Mouse (Mus musculus) kidney, embryonic 16.5 days (tissue): ENCODE measurements around the gene Dlx6. TPM values are rescaled to one million over a fixed set of nuclear protein-coding genes. Genes with fewer than 3 reads are reported as not detected.

Source experiments
- ATAC-seq: fragments of 200-750 bp; cut with Nextera tagmentation; 2 replicates; pipeline ENCODE4 v1.8.0; 2017; ENCODE audit warnings: moderate TSS enrichment; ENCODE audit not compliant: low FRiP score, low TSS enrichment
- H3K27ac ChIP-seq: fragments of 300-500 bp; sonication (generic); 2 replicates; pipeline ENCODE4 v1.5.1; 2014; ENCODE audit warnings: low read length
- H3K27me3 ChIP-seq: fragments of 300-500 bp; sonication (generic); 2 replicates; pipeline ENCODE4 v1.6.1; 2014; ENCODE audit warnings: low read length, control low read depth, mixed read lengths; ENCODE audit not compliant: insufficient read depth
- H3K36me3 ChIP-seq: fragments of 300-500 bp; sonication (generic); 2 replicates; pipeline ENCODE4 v1.6.1; 2014; ENCODE audit warnings: low read length, control low read depth, mixed read lengths; ENCODE audit not compliant: insufficient read depth
- H3K4me1 ChIP-seq: fragments of 300-500 bp; sonication (generic); 2 replicates; pipeline ENCODE4 v1.6.1; 2014; ENCODE audit warnings: low read length, control low read depth, mixed read lengths; ENCODE audit not compliant: insufficient read depth
- H3K4me2 ChIP-seq: fragments of 300-500 bp; sonication (generic); replicated peaks from 2 replicates; pipeline ENCODE4 v1.6.1; 2014; ENCODE audit warnings: low read depth, low read length
- H3K4me3 ChIP-seq: fragments of 300-500 bp; sonication (generic); 2 replicates; pipeline ENCODE4 v1.5.1; 2014; ENCODE audit warnings: mild to moderate bottlenecking, low read length
- H3K9ac ChIP-seq: fragments of 300-500 bp; sonication (generic); replicated peaks from 2 replicates; pipeline ENCODE4 v1.6.1; 2014; ENCODE audit warnings: low read length
- H3K9me3 ChIP-seq: fragments of 300-500 bp; sonication (generic); 2 replicates; pipeline ENCODE4 v1.6.1; 2016; ENCODE audit warnings: low read length, control low read depth
- WGBS: fragments of 180-500 bp; shearing (Covaris S2); extraction: QIAGEN DNeasy Blood & Tissue Kit; methylation state at CpG from one replicate; pipeline ENCODE4 v1.1.7; 2014; 5-methylcytosine and 5-hydroxymethylcytosine counted together
- polyA plus RNA-seq: library from polyadenylated mRNA; unstranded; fragments of >200 nt; fragmentation: Nextera tagmentation; extraction: Ambion mirVana; gene quantifications from 2 replicates; pipeline ENCODE4 v1.2.1, GENCODE M21; 2015

Gene Dlx6
- polyA plus RNA-seq, 1 experiment from 2014 or later, result not detected

GRCm38 (mm10) chr6:6850324-6851060 lies 12.6 kb upstream of the Dlx6 start:
- H3K9me3 ChIP-seq, result no peaks in the 10 kb centered on the region
- H3K4me3 ChIP-seq, result no peak overlapping the region
- no peaks in the 10 kb centered on the region for H3K4me1 ChIP-seq
- no peak for ATAC-seq
- no peak overlapping the region for H3K4me2 ChIP-seq
- H3K27me3 ChIP-seq, result peaks cover 89% of the 10 kb centered on the region
- H3K27ac ChIP-seq, result no peak overlapping the region
- WGBS, result 2% methylated on average over 26 of the region's 26 CpGs
- H3K36me3 ChIP-seq, result no peaks in the 10 kb centered on the region
- H3K9ac ChIP-seq, result no peak overlapping the region

GRCm38 (mm10) chr6:6851166-6851565 lies 12.0 kb upstream of the Dlx6 start:
- WGBS, result 4% methylated on average over 10 of the region's 10 CpGs

GRCm38 (mm10) chr6:6852944-6853343 lies 10.2 kb upstream of the Dlx6 start:
- Histone ChIP-seq H3K27me3 (peaks cover 90% of the 10 kb centered on the region), H3K4me1 (no peaks in the 10 kb centered on the region), H3K9ac (no peak overlapping the region), H3K9me3 (no peaks in the 10 kb centered on the region), H3K4me2 (no peak overlapping the region), H3K36me3 (no peaks in the 10 kb centered on the region), H3K27ac (no peak overlapping the region), H3K4me3 (no peak overlapping the region)
- no peak for ATAC-seq
- WGBS, result 22% methylated on average over 3 of the region's 3 CpGs

More at GRCm38 (mm10) chr6:6851166-6851565, 12.0 kb upstream of the Dlx6 start:
- Histone ChIP-seq H3K27ac (no peak overlapping the region), H3K4me1 (no peaks in the 10 kb centered on the region), H3K4me2 (no peak overlapping the region), H3K9me3 (no peaks in the 10 kb centered on the region), H3K9ac (no peak overlapping the region), H3K27me3 (peaks cover 89% of the 10 kb centered on the region), H3K4me3 (no peak overlapping the region), H3K36me3 (no peaks in the 10 kb centered on the region)
- no peak for ATAC-seq

- H3K4me1 ChIP-seq, result no peaks in the 10 kb centered on the region
- no peak overlapping the region for H3K27ac ChIP-seq
- no peak overlapping the region for H3K4me2 ChIP-seq
- H3K27me3 ChIP-seq, result peaks cover 93% of the 10 kb centered on the region
- no peaks in the 10 kb centered on the region for H3K36me3 ChIP-seq
- ATAC-seq, result no peak
- WGBS, result 1% methylated on average over 9 of the region's 9 CpGs
- no peak overlapping the region for H3K4me3 ChIP-seq
- no peaks in the 10 kb centered on the region for H3K9me3 ChIP-seq
- H3K9ac ChIP-seq, result no peak overlapping the region
Measured at GRCm38 (mm10) chr6:6854176-6854575, 9.0 kb upstream of the Dlx6 start.

GRCm38 (mm10) chr6:6854902-6855745 lies 8.0 kb upstream of the Dlx6 start:
- Histone ChIP-seq H3K36me3 (no peaks in the 10 kb centered on the region), H3K4me2 (no peak overlapping the region), H3K4me3 (no peak overlapping the region), H3K4me1 (0 out of 2 replicates have a peak, but pooled peaks cover 3% of the 10 kb centered on the region), H3K9ac (no peak overlapping the region), H3K27me3 (peaks cover 97% of the 10 kb centered on the region), H3K9me3 (no peaks in the 10 kb centered on the region), H3K27ac (no peak overlapping the region)
- WGBS, result 3% methylated on average over 25 of the region's 25 CpGs
- ATAC-seq, result no peak

- Histone ChIP-seq H3K27ac (no peak overlapping the region), H3K4me2 (no peak overlapping the region), H3K36me3 (no peaks in the 10 kb centered on the region), H3K4me1 (peaks cover 9% of the 10 kb centered on the region), H3K27me3 (peaks cover 97% of the 10 kb centered on the region), H3K9ac (no peak overlapping the region), H3K4me3 (no peak overlapping the region), H3K9me3 (no peaks in the 10 kb centered on the region)
- under 1% methylated on average over 10 of the region's 10 CpGs for WGBS
- ATAC-seq, result no peak
Measured at GRCm38 (mm10) chr6:6855746-6856185, 7.4 kb upstream of the Dlx6 start.

- no peak overlapping the region for H3K4me3 ChIP-seq
- no peak for ATAC-seq
- H3K27me3 ChIP-seq, result peaks cover 97% of the 10 kb centered on the region
- no peaks in the 10 kb centered on the region for H3K9me3 ChIP-seq
- H3K4me1 ChIP-seq, result peaks cover 10% of the 10 kb centered on the region
- under 1% methylated on average over 20 of the region's 20 CpGs for WGBS
- H3K36me3 ChIP-seq, result no peaks in the 10 kb centered on the region
- H3K27ac ChIP-seq, result no peak overlapping the region
- no peak overlapping the region for H3K4me2 ChIP-seq
- H3K9ac ChIP-seq, result no peak overlapping the region
Measured at GRCm38 (mm10) chr6:6856316-6856715, 6.8 kb upstream of the Dlx6 start.

GRCm38 (mm10) chr6:6856881-6857280 lies 6.3 kb upstream of the Dlx6 start:
- no peaks in the 10 kb centered on the region for H3K36me3 ChIP-seq
- WGBS, result 2% methylated on average over 4 of the region's 4 CpGs
- H3K27ac ChIP-seq, result no peak overlapping the region
- H3K4me2 ChIP-seq, result no peak overlapping the region
- H3K9ac ChIP-seq, result no peak overlapping the region
- H3K4me3 ChIP-seq, result no peak overlapping the region
- H3K4me1 ChIP-seq, result peaks cover 10% of the 10 kb centered on the region
- H3K27me3 ChIP-seq, result peaks cover 94% of the 10 kb centered on the region
- H3K9me3 ChIP-seq, result no peaks in the 10 kb centered on the region
- ATAC-seq, result no peak

- H3K4me1 ChIP-seq, result peaks cover 13% of the 10 kb centered on the region
- no peak overlapping the region for H3K4me3 ChIP-seq
- no peaks in the 10 kb centered on the region for H3K9me3 ChIP-seq
- ATAC-seq, result no peak
- H3K27ac ChIP-seq, result no peak overlapping the region
- no peak overlapping the region for H3K4me2 ChIP-seq
- H3K36me3 ChIP-seq, result no peaks in the 10 kb centered on the region
- 15% methylated on average over 2 of the region's 2 CpGs for WGBS
- peaks cover 93% of the 10 kb centered on the region for H3K27me3 ChIP-seq
- no peak overlapping the region for H3K9ac ChIP-seq
Measured at GRCm38 (mm10) chr6:6857766-6858165, 5.4 kb upstream of the Dlx6 start.

GRCm38 (mm10) chr6:6858571-6858970 lies 4.6 kb upstream of the Dlx6 start:
- no peak overlapping the region for H3K4me2 ChIP-seq
- peaks cover 91% of the 10 kb centered on the region for H3K27me3 ChIP-seq
- no peak overlapping the region for H3K9ac ChIP-seq
- H3K4me1 ChIP-seq, result peaks cover 21% of the 10 kb centered on the region
- WGBS, result 0% methylated on average over 1 of the region's 1 CpGs
- H3K4me3 ChIP-seq, result no peak overlapping the region
- H3K27ac ChIP-seq, result no peak overlapping the region
- no peaks in the 10 kb centered on the region for H3K9me3 ChIP-seq
- no peak for ATAC-seq
- no peaks in the 10 kb centered on the region for H3K36me3 ChIP-seq
